Mouse (Mus musculus) myocyte (in vitro differentiated cells): ENCODE measurements at regions not wholly inside any gene's neighbourhood (a gene's known extent, or its start where the extent isn't known, plus 50 kb on each side); places are given as distances from the start of the nearest gene placed in this dataset.

ENCODE experiments used
- E2F4 ChIP-seq: IDR thresholded peaks from one replicate; pipeline ENCODE4 v1.6.1; 2011; ENCODE audit warnings: mild to moderate bottlenecking, control low read depth, moderate library complexity; ENCODE audit not compliant: insufficient read depth
- MAX ChIP-seq: IDR thresholded peaks from one replicate; pipeline ENCODE4 v1.6.1; 2011; ENCODE audit warnings: low read depth, mild to moderate bottlenecking, control low read depth
- MYOD1 ChIP-seq, 3 experiments: IDR thresholded peaks; one replicate each; pipeline ENCODE4 v1.6.1; 2011; ENCODE audit warnings: control low read depth in 2 of 3, low read depth in 2 of 3, mild to moderate bottlenecking in 2 of 3, moderate library complexity in 1 of 3; ENCODE audit not compliant: insufficient read length in 2 of 3, control insufficient read depth in 1 of 3
- POLR2A ChIP-seq: IDR thresholded peaks from one replicate; pipeline ENCODE4 v1.6.1; 2011; ENCODE audit warnings: low read depth, mild to moderate bottlenecking, control low read depth, moderate library complexity; ENCODE audit not compliant: insufficient read length
- POLR2AphosphoS2 ChIP-seq: IDR thresholded peaks from one replicate; pipeline ENCODE4 v1.6.1; 2011; ENCODE audit warnings: low read depth, control low read depth; ENCODE audit not compliant: insufficient read length
- TCF12 ChIP-seq: IDR thresholded peaks from one replicate; pipeline ENCODE4 v1.6.1; 2011; ENCODE audit warnings: mild to moderate bottlenecking, control low read depth; ENCODE audit not compliant: poor library complexity, insufficient read depth, severe bottlenecking

DNA sequence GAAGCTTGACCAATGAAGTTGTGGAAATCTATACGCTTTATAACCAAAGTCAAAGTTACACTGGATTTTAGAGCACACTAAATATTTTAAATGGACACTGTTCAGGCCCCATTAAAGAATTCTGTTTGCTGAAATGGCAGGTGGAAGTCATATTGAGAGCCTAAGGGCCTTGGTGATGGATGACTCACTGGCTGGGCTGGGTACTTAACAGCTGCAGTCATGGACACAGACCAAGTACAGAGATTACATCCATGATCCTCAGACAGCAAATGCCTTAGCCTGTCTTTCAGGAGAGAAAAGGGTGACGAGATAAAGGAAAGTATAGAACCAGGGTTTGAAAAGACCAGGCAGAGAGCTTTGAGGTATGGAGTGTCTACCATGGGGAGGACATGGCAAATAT is 57.4 kb upstream of the Tmem108 start:
- TF ChIP-seq MAX (no peak), POLR2A (no peak), POLR2AphosphoS2 (no peak), TCF12 (no peak), MYOD1 (IDR thresholded peaks at IDR 0.05; ENCODE audit: control insufficient read depth in 1 of 3, insufficient read length in 2 of 3, low read depth in 2 of 3) (peak; percentile 15 to 77 (median 33)), E2F4 (no peak)
